Mouse (Mus musculus) erythroblast, adult 5-6 weeks (primary cell): Measurements from ENCODE around the gene Srebf1. TPM values are rescaled to one million over a fixed set of nuclear protein-coding genes. Genes with fewer than 3 reads are reported as not detected.
A peak's percentile ranks its signal among the peaks of the same experiment; 100 is the strongest.

Experiments
- ATAC-seq: replicated peaks from 2 replicates; pipeline ENCODE4 v1.8.0; 2016; ENCODE audit warnings: moderate number of reproducible peaks, mild to moderate bottlenecking, moderate TSS enrichment, inconsistent platforms; ENCODE audit not compliant: poor library complexity, low FRiP score, severe bottlenecking
- total RNA-seq, 2 experiments: library from RNA; stranded (forward) in 1 of 2; stranded (reverse) in 1 of 2; fragments of 150-400 nt in 1 of 2; fragments of 200-764, 138-1000 nt in 1 of 2; gene quantifications; 2 replicates each; pipeline versions ENCODE4 v1.2.3 to v1.2.4; 2015 to 2017; ENCODE audit warnings: low replicate concordance in 2 of 2

The Srebf1 gene
- total RNA-seq, 2 experiments from 2014 or later = 1.3 to 12.2 TPM

- no peak for ATAC-seq
Measured at GRCm38 (mm10) chr11:60244503-60245143, 22.2 kb upstream of the Srebf1 start.

GRCm38 (mm10) chr11:60240509-60240908, 18.1 kb upstream of the Srebf1 start:
- no peak for ATAC-seq

- no peak for ATAC-seq
Measured at GRCm38 (mm10) chr11:60235351-60235750, 13.0 kb upstream of the Srebf1 start.

- no peak for ATAC-seq
Measured at GRCm38 (mm10) chr11:60233235-60233634, 10.9 kb upstream of the Srebf1 start.

- ATAC-seq = no peak
Measured at GRCm38 (mm10) chr11:60232441-60233058, 10.2 kb upstream of the Srebf1 start.

GRCm38 (mm10) chr11:60231951-60232350, 9.6 kb upstream of the Srebf1 start:
- no peak for ATAC-seq

GRCm38 (mm10) chr11:60231326-60231725, 8.9 kb upstream of the Srebf1 start:
- ATAC-seq = no peak

GRCm38 (mm10) chr11:60230512-60230911, 8.1 kb upstream of the Srebf1 start:
- ATAC-seq = no peak

GRCm38 (mm10) chr11:60229821-60230220, 7.4 kb upstream of the Srebf1 start:
- no peak for ATAC-seq

GRCm38 (mm10) chr11:60228525-60228924, 6.1 kb upstream of the Srebf1 start:
- no peak for ATAC-seq

GRCm38 (mm10) chr11:60225874-60226273, 3.5 kb upstream of the Srebf1 start:
- no peak for ATAC-seq

GRCm38 (mm10) chr11:60224676-60225075, 2.3 kb upstream of the Srebf1 start:
- ATAC-seq = no peak

GRCm38 (mm10) chr11:60222085-60222468, 304 bp downstream of the Srebf1 start:
- ATAC-seq = no peak

GRCm38 (mm10) chr11:60221425-60221824, 956 bp downstream of the Srebf1 start:
- ATAC-seq = no peak

GRCm38 (mm10) chr11:60220291-60220804, 2.0 kb downstream of the Srebf1 start:
- peak; percentile 90 for ATAC-seq

GRCm38 (mm10) chr11:60219609-60220008, 2.8 kb downstream of the Srebf1 start:
- ATAC-seq = no peak

- ATAC-seq = no peak
Measured at GRCm38 (mm10) chr11:60217467-60217866, 4.9 kb downstream of the Srebf1 start.

GRCm38 (mm10) chr11:60216671-60217070, 5.7 kb downstream of the Srebf1 start:
- no peak for ATAC-seq

- ATAC-seq = no peak
Measured at GRCm38 (mm10) chr11:60213266-60213665, 9.1 kb downstream of the Srebf1 start.

- ATAC-seq = no peak
Measured at GRCm38 (mm10) chr11:60211761-60212160, 10.6 kb downstream of the Srebf1 start.

- ATAC-seq = no peak
Measured at GRCm38 (mm10) chr11:60211152-60211551, 11.2 kb downstream of the Srebf1 start.
